Mouse (Mus musculus) spleen, postnatal 10 days (tissue): Measurements from ENCODE around the gene 1700123O20Rik.

ENCODE experiments used
- DNase-seq, 2 experiments: peaks; one replicate each; pipeline ENCODE4 v3.0.0; 2021 to 2022; ENCODE audit warnings: low spot score in 2 of 2

The 1700123O20Rik gene

GRCm38 (mm10) chr14:54676290-54676689 is 9.7 kb upstream of the 1700123O20Rik start:
- no peak for DNase-seq

GRCm38 (mm10) chr14:54678657-54679304 is 7.2 kb upstream of the 1700123O20Rik start:
- no peak for DNase-seq

DNA sequence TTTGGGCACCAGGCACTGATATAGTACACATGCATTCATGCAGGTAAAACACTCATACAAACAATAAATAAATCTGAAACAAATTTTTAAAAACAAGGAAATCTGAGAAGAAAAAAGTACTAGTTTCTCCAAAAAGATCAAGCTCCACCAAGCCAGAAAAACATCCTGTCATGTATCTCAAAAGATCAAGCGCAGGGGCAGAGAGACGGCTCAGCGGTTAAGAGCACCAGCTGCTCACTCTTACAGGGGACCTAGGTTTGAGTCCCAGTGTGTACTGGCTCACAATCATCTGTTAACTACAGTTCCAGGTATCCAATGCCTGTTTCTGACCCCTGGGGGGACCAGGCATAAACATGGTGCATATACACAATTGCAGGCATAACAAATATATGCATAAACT is 3.6 kb upstream of the 1700123O20Rik start:
- DNase-seq, result no peak

DNA sequence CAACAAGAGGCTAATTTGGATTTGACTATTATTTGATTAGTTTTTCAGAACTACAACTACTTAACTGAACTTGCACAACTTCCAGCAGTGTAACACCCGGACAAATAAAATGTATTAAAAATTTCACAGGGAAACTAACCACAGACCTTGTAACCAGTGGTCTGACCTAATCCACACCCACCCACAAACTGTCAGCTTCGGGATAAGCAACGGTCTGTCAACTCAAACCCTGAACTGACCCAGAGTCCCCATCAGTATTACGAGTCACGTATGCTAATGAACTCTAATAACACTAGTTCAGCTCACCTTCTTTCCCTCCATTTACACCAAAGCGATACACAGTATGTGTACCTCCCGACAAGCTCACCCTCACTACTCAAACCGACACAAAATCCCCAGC is 545 bp upstream of the 1700123O20Rik start:
- DNase-seq, result no peak

GRCm38 (mm10) chr14:54686522-54687143 is 617 bp downstream of the 1700123O20Rik start, which contains the start of gene Acin1:
TSS of gene Acin1 (minus strand) at chr14:54686931.
- peak; percentile 100 for DNase-seq

GRCm38 (mm10) chr14:54687251-54687650 is 1.2 kb downstream of the 1700123O20Rik start:
- no peak for DNase-seq

GRCm38 (mm10) chr14:54695042-54695441 is 9.0 kb downstream of the 1700123O20Rik start:
- DNase-seq, result no peak

DNA sequence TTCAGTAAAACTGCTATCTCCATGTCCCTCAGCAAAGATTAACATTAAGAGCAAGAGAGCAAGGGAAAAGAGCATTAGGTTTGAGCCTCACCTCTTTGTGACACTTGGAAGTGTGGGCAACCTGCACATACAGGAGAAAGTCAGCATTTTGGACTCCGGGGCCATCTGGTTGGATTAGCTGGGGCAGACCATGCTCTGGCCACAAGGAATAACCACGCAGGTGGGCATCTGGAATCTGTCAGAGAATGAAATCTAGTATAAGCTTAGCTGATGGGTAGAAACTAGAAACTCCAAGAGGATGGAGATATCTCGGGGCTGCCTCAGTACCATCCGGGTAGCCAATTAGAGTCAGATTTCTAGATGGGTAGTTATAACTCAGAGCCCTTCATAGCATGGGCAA is 10.7 kb downstream of the 1700123O20Rik start:
- no peak for DNase-seq

DNA sequence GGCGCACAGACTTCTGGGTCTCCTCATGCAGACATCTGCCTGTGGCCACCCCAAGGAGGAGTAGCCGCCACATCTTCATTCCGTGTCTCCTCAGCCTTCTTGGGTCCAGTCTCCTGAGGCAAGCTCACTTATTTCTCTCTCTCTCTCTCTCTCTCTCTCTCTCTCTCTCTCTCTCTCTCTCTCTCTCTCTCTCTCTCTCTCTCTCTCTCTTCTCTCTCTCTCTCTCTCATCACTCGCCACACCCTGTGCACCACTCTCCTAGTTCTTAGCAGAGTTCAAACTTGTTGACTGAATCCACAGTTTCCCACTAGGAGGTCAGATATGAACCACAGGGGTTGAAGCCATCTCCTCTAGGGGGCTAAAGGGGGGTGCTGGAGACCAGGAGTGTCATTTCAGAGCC is 12.7 kb downstream of the 1700123O20Rik start, which contains the start of gene Gm29776:
Gm29776 (minus strand) TSS at position 101 of the 400 bp plus-strand sequence.
- DNase-seq, result no peak

- no peak for DNase-seq
These were observed 13.6 kb downstream of the 1700123O20Rik start for GRCm38 (mm10) chr14:54699586-54699985.

DNA sequence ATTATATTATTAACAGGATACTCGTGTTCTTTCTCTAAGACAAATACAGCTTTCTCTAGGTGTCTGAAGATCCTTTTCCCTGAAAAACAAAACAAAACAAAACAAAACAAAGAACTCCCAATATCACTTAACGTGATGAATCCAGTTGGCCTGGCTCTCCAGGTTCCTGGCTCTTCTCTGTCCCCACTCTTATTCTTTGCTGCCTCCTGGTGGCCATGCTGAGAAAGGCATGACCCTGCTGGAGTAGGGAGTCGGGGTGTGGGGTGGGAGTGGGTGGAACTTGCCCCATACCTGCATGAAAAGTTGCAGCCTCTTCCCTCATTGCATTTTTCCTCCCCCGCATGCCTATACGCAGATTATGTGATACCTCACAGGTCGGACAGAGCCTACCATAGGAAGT is 15.3 kb downstream of the 1700123O20Rik start:
- peak; percentile 83 to 91 for DNase-seq

DNA sequence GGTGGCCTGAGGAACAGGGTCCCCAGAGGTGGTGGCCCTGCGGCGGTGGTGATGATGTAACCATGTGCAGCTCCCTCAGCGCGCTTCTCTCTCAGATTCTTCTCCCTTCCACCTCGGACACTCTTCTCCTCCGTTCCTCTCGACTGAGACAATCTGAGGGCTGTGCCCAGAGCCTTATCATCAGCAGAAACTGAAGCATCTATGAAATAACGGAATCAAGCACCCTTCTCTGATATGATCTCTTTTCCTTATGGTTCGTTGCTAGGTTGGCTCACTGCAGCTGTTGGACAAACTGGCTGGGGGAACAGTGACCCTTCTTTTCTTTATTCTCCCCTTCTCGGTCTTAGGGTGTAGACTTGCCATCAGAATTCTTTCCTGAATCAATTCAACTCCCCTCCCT is 17.2 kb downstream of the 1700123O20Rik start:
- DNase-seq, result no peak

- DNase-seq, result peak; percentile 66 to 90
These were observed 19.8 kb downstream of the 1700123O20Rik start for GRCm38 (mm10) chr14:54705844-54706243.

DNA sequence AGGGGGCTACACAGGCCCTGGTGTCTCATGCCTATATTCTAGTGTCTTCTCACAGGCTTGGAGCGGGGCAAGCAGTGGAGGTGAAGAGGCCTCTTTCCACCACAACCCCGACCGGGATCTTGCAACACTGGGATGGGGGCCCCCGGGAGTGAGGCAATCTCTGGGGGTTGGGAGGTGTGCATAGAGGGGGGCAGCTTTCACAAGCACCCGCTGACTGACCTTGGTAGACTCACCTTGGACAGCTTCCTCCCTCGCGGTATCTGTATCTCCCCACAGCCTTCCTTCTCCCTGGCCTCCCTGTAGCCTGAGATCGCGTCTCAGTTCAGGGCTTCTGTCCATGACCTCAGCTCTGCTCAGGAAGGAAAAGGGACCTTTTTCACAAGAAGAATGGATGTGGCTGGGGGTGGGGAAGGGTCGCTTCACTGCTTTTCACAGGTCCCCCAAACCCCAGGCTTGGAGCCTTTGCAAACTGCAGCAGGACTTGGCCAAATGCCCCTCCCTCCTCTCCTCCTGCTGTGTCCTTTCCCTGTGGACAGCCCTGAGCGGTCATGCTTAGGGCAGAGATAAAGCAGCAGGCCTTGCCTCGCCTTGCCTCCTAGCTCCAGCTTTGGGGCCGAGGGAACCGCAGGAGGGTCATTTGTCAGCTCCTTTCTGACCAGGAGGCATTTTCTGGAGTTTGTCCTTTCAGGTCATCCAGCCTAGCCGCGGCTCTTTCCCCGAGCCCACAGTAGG is 20.7 kb downstream of the 1700123O20Rik start:
- peak in 1 of 2 experiments; percentile 51 for DNase-seq

GRCm38 (mm10) chr14:54709054-54709453 is 23.0 kb downstream of the 1700123O20Rik start:
- DNase-seq, result no peak

DNA sequence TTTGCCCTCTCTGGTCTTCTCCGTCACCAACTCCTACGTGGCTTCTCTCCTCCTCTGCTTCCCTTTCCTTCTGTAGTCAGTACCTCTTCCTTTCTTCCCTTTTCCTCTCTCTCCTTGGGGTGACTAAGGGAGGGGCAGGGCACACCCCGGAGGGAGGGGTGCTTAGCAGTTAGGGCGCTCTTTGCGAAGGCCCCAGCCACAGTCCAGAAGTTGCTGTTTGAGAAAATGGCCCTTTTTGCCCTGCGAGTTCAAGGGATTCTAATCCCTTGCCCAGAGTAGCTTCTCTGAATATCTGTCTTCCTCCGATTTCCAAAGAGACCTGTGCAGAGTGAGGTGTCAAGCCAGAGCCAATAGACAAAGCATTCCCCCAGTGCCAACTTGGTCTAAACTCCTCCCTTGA is 26.1 kb downstream of the 1700123O20Rik start, which contains the start of gene Cebpe:
Cebpe (minus strand) TSS at position 101 of the 400 bp plus-strand sequence.
- DNase-seq, result no peak

DNA sequence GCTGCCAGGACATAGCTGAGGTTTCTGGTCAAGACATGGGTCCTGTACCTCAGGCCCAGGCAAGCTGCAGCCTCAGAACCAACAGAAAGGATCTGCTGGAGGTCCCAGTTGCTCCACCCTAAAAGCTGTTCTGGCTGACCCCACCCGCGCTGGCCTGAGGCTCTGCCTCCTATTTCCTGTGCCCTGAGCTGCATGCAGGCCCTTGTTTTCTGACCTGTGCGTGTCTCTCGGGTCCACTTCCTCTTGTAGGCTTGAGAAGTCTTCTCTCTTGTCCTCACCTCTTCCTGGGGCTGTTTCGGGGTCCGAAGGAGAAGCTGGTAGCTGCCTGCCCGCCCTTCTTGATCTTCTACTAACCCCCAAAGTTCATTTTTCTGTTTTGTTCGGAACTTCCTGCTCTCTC is 26.8 kb downstream of the 1700123O20Rik start:
- DNase-seq, result peak in 1 of 2 experiments; percentile 47

DNA sequence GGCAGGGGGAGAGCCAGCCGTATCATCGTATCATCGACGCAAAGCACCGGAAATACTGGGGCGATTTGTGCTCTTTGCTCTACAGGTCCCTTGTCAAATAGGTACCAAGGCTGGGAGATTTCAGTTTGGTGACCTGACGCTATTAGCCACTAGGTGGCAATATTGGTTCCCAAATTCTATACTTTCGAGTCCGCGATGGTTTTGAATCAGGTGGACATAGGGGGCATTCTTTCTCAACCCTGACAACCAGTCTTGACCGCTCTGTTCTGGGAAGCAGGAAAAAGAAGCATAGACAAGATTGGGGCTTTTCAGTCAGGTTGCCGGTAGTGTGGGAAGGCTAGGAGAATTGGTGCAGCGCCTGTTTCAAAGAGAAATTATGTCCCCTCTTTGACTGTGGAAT is 28.1 kb downstream of the 1700123O20Rik start:
- DNase-seq, result peak; percentile 60 to 65

DNA sequence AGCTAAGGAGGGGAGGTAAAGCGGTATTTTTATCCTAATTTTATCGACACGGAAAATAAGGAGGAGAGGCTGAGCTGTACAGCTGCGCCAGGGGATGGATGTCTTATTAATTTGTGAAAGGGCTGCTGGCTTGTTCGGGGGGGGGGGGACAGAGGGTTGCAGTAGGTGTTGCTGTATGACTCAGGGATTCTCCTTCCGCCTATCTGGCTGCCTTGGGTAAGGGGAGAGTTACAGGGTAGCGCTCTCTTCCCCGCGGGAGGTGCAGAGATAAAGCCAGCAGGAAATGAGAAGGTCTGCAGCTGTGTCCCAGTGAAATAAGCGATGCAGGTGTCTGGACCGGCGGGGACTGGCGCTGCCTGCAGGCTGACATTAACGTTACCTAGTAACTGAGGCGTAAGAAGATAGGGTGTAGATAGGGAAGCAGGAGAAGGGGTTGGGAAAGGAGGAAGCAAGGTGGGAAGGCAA is 28.6 kb downstream of the 1700123O20Rik start:
- DNase-seq, result no peak

GRCm38 (mm10) chr14:54715402-54715801 is 29.4 kb downstream of the 1700123O20Rik start:
- no peak for DNase-seq

- DNase-seq, result no peak
These were observed 34.0 kb downstream of the 1700123O20Rik start for GRCm38 (mm10) chr14:54720041-54720440.

DNA sequence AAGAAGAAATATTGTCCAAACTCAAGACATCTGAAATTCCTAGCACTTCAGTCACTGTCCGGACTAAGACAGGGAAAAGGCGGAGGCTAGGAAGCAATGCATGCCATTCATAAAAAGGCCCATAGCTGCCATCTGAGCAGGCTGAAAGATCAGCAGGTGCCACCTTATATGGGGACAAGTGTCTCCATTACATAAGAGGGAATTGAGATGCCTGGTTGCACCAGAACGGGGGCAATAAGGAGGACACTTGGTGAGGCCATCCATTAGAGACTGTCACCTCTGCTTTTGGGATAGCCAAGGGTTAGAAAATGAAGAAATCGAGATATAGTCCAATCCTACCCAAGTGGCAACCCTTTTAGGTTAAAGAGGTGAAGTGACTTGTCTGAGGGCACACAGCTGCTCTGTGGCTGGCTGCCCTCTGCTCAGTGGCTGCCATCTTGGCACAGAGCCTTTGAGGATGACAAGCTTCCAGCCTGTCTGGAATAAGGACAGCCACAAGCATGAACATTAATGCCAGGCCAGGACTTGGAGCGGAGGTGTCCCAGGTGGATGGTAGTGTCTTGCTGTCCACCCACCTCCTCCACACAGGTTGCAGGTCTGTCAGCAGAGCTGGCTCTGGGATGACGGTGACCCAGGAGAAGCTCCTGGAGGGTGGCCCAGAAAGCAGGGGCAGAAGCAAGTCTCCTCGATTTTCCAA is 34.8 kb downstream of the 1700123O20Rik start:
- no peak for DNase-seq
